Mouse (Mus musculus): ENCODE results near the gene Dctn1. TPM values are rescaled to one million over a fixed set of nuclear protein-coding genes. Genes with fewer than 3 reads are reported as not detected.

The Dctn1 gene
- total RNA-seq, 2 experiments from 2014 or later: 371 to 399 TPM

DNA sequence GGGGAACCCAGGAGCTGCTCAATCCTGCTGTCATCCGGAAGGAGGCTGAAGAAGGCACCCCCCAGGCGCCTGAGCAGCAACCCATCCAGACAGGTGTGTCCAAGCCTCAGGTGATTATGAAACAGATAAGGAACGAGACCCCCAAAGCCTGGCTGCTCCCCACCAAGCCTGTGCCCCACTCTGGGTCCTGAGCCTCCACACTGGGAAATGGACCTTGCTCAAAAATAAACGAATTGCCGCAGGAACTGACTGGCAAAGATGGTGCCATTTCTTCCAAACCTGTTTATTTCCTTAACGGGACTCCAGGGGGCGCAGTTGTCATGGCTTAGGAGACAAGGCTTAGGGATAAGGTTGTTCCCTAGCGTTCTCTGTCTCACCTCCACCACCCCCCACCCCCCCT lies 3.0 kb upstream of the Dctn1 start:
- peak in 1 of 2 experiments; percentile 74 for DNase-seq (ENCODE audit: extremely low spot score in 1 of 2, low spot score in 1 of 2)

DNA sequence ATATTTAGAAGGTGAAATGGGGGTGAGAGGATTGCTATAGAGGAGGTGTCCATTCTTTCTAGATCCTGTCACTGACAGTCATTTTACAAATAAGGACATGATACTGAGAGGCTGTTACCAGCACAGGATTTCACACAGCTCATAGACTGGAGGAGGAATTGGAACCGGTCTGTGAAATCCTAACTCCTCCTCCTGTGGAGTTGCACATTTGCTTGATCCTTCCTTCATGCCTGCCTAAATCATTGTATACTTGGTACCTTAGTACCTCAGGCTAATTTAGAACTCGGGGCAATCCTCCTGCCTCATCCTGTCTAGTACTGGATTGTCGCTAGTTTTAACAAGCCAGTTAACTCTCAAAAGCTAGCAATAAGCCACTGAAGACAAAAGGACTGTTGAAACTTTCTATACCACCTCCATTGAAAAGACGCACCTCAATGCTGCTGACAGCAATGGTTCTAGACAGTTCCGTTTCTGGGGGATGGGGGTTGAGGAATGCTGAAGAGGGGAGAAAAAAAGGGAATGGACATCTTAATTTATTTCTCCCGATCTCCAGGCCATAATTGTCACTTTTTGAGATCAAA lies 604 bp upstream of the Dctn1 start:
- DNase-seq (ENCODE audit: extremely low spot score in 1 of 2, low spot score in 1 of 2): no peak

DNA sequence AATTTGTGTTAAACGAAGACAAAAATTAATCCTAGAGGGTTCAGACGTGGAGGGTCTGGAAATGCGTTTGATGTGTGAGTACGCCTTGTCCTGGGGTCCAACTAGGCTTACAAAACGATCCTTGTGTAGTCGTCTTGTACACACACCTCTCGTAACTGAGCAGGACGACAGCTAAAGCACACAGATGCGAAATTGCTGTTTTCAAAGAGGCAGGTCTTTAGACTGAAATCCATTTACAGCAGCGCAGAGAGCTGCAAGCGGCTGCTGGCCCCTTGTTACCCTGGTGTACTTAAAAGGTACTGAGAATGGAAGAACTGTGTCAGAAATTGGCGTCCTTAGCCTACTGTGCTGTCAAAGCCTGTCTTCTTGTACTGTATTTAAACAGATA lies 517 bp downstream of the Dctn1 start:
- no peak for DNase-seq (ENCODE audit: extremely low spot score in 1 of 2, low spot score in 1 of 2)

DNA sequence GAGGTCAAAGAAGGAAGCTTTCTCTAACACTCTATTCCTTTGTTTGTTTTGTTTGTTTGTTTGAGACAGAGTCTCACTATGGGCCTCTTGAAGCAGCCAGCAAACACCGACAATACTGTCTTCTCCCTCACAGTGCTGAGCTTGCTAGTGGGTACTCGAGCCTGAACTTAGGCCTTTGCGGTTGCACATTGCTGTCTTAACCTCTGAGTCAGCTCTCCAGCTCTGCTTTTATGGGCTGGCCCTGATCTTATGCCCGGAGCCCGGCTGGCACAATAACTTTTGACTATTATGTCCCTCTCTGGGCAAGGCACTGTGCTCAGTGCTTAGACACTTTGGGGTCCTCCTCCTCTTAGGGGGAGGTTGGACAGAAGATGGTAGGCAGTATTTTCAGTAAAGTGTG lies 4.2 kb downstream of the Dctn1 start:
- no peak for DNase-seq (ENCODE audit: extremely low spot score in 1 of 2, low spot score in 1 of 2)

DNA sequence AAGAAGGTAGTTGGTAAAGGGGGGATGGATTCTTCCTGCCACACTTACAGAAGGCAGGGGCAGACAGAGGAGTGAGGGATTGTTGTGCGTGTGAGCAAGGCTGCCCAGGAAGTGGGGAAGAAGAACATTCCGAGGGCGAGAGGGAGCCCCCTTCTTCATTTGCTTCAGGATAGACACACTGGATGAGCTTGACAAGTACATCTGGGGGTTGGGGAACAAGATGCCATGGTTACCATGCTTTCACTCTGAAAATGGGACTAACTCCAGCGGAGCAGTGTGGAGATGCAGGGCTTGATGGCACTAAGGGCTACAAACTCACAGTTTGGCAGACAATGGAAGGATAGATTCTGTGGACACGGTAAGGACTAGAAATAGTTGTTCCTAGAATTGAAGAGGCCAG lies 5.3 kb downstream of the Dctn1 start:
- DNase-seq (ENCODE audit: extremely low spot score in 1 of 2, low spot score in 1 of 2): no peak

DNA sequence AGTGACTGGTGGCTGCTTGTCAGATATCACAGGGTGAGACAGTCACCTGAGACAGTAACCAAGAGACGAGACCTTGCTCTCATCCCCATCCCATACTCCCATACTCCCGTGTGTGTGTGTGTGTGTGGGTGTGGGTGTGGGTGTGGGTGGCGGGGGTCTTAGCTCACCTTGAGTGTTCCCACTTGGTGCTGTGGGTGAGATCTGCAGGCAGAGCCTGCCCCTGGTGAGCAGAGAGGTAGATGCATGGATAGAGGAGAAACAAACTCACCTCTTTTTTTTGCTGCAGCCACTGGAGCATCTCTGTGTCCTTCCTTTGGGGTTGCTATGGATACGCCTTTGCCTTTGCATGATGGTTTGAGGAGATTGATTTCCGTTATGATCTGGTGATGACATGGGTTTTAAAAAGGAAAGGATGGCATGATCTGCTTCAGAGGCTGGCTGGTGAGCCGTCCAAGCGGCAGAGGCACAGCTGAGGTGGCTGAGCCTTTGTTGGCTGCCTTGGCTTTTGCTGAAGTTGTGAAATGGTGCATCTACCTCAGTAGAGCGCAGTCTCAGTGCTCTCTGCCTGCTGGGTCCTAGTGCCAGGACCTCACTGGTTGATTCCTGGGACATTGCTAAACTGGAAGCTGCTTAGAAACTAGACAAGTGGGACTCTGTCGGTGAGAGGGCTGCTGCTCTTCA lies 6.7 kb downstream of the Dctn1 start:
- DNase-seq (ENCODE audit: extremely low spot score in 1 of 2, low spot score in 1 of 2): peak; percentile 54 to 59

DNA sequence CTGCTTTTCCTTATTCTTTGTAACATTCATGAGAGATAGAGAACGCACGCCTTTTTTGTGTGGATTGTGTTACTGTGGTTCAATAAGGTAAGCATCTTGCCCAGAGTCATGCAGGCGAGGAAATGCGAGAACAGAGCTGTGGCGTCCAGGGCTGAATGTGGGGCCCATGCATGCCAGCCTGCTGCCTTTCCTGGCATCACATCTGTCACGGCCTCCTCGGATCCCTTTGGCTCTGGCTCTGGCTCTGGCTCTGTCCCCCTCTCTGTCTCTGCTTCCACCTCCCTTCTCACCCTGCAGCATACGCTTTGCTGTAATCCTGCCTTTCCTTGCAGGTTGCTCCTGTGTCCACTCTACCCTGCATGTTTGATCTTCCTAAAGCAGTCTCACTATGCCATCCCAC lies 10.3 kb downstream of the Dctn1 start:
- DNase-seq (ENCODE audit: extremely low spot score in 1 of 2, low spot score in 1 of 2): no peak

DNA sequence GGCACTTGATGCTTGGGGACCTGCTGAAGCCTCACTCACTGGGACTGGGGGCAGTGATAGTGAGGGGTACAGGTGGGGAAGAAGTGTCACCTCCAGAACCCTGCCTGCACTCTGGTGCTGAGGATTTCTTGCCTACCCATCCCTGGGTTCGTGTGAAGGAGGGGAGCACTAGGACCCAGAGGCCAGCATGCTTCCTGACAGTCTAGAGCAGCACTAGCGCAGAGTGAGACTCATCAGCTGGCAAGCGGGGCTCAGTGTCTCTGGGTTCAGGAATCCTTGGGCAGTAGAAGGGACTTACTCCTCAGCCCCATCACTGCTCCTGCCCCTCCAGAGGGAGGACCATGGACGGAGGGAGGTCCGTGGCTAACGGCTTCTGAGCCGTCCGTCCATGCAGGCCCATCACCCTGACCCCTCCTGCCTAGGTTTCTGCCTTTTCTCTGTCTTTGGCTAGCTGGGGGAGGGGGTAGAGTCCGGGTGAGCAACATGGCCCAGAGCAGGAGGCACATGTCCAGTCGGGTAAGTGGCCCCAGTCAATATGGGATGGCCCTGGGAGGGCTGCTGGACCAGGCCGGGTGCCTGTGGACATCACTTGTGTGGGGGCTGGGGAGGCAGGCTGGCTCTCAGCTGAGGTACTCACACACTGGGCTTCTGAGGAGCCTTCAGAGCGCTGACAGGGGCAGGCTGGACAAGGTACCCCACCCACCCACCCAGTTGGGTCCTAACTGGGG lies 13.8 kb downstream of the Dctn1 start:
- peak in 1 of 2 experiments; percentile 68 for DNase-seq (ENCODE audit: extremely low spot score in 1 of 2, low spot score in 1 of 2)

DNA sequence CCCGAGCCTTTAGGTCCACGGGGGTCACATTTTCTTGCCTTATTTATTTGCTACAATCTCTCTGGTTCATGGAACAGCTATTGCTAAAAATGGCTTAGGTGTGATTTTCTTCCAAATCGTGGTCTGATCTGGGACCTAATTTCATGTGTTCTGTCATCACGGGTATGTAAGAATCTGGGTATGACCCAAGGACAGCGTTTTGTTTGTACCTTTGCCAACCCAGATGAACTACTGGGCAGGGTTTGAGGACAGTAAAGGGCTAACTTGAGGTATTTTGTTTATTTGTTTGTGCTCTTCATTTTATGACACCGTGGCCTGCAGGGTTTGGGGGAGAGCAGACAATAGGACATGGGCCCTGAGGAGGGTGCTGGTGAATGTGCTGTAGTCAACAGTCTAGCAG lies 14.9 kb downstream of the Dctn1 start:
- no peak for DNase-seq (ENCODE audit: extremely low spot score in 1 of 2, low spot score in 1 of 2)

DNA sequence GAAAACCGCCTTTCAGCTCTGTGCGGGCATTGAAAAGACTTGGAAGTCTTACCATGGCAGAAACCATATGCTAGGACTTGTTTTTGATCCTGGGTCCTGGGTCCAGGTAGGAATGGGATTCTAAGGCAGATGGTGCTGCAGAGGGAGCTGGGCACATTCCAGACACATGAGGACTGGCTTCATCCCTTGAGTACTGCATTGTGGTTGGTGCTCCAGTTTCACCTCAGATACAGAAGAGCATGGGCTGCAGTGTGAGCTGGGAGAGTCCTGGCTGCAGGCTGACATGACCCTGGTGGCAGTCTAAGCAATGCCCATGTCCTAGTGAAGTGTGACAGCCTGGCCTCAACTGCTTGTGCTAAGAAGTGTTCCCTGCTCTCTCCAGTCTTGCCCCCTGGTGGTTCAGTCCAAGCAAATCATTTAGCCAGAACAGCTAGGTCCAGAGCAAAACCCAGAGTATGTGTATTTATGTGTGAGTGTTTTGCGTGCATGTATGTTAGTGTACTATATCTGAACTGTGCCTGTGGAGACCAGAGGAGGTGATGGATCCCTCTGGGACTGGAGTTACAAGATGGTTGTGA lies 19.2 kb downstream of the Dctn1 start:
- no peak for DNase-seq (ENCODE audit: extremely low spot score in 1 of 2, low spot score in 1 of 2)

DNA sequence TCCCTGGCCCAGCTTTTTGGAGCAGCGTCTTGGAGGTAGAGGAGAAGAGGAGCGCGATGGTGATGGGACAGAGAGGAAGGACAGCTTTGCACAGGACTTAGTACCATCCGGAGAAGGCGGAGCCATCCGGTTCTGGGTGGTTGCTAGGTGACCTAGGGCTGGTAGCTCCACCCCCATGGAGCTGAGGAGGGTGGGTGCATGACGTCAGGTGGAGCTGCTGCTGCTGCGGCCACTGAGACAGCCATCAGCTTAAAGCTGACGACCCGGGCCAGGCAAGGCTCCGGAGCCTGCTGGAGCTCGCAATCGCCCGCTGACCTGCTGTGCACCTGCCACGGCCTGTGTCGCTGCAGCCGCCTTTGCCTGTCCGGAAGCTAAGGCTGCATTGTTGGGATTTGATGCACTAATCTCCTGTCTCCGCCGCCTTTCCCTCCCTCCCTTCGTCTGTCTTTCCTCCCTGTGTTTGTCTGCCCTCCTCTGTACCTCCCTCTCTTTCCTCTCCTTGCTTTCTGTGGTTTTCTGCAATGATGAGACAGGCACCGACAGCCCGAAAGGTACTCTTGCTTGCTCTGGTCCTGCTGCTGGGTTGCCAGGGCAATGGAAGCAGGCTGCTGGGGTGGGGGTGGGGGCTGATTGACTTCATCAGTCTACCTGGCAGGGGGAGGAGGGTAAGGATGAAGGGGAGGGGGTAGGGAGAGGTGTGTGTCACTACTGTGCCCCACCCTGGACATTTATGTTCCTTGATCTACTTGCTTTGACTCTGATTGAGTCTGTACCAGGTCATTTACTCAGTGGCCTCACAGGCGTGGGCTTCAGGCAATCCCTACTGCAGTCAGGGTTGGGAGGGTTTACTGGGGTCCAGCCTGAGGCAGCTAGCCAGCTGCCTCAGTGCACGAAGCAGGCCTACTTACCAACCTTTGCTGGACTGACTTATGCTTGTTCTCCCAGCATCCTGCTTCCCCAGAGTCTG lies 20.5 kb downstream of the Dctn1 start:
- peak; percentile 71 to 72 for DNase-seq (ENCODE audit: extremely low spot score in 1 of 2, low spot score in 1 of 2)

DNA sequence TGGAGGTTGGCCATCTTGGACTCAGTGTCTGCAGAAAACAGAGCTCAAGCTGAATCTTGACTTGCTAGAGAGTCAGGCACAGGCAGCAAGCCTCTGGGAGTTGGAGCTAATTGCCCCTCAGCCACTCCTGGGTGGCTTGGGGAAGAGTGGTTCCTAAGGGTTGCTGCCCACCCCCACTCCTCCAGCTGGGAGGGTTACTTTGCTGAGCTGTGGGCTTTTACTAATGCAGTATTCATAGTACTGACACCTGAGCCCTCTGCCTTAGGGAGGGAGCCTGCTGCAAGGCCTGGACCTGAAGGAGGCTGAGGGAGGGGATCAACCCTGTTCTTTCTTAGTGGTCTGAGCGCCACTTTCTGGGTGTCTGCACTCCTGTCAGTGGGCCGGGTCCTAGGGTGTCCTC lies 21.2 kb downstream of the Dctn1 start:
- no peak for DNase-seq (ENCODE audit: extremely low spot score in 1 of 2, low spot score in 1 of 2)

DNA sequence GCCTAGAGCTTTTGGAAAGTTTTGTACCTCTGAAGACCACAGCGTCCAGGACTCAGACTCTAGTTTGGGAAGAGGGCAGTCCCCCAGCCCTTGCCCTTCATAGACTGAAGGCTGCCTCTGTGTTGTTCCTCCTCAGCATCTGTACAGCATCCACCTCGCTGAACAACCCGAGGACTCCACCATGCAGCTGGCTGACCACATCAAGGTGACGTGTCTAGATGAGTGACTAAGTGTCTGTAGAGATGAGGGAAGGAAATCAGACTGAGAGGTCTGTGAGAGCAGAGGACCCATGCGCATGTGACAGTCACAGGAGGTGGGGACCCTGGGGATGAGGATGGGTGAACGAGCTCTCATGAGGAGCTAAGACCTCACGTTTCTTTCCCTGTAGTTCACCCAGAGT lies 27.9 kb downstream of the Dctn1 start:
- DNase-seq (ENCODE audit: extremely low spot score in 1 of 2, low spot score in 1 of 2): no peak

DNA sequence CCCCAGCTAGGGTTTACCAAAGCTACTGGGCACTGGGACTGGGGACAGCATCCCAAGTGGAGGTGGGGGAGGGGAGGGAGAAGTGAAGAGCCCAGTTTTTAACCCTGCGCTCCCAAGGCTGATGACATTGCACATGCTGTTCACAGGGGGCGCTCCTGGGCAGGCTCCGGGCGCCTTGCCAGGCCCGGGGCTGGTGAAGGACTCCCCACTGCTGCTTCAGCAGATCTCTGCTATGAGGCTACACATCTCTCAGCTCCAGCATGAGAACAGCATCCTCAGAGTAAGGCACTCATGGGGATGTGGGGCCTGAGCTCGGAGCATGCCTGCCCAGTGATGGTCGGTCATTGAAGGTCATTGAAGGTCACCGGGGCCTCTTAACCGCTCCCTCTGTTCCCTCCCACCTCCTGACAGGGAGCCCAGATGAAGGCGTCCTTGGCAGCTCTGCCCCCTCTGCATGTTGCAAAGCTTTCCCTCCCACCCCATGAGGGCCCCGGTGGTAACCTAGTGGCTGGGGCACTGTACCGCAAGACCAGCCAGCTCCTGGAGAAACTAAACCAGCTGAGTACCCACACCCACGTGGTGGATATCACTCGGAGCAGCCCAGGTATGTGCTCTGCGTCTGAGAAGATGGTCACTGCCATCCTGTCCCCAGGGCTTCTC lies 31.8 kb downstream of the Dctn1 start:
- peak; percentile 64 to 69 for DNase-seq (ENCODE audit: extremely low spot score in 1 of 2, low spot score in 1 of 2)

DNA sequence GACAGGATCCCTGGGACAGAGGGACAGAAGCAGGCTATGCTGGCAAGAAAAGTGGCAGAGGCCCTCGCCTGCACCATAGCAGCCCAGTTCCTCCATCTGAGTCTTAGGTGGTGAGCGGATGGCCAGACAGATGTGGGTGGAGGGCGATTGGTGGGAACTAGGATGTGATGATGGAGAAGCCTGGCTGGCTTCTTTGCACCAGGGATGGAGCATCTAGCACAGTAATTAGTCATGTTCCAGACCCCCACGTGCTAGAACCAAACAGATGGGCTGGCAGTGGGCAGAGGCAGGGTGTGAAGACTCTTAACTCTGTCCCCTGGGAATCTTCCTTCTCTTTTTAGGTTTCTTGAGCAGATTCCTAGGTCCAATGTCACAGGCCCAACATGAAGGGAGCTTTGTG lies 37.6 kb downstream of the Dctn1 start:
- peak in 1 of 2 experiments; percentile 7 for DNase-seq (ENCODE audit: extremely low spot score in 1 of 2, low spot score in 1 of 2)

DNA sequence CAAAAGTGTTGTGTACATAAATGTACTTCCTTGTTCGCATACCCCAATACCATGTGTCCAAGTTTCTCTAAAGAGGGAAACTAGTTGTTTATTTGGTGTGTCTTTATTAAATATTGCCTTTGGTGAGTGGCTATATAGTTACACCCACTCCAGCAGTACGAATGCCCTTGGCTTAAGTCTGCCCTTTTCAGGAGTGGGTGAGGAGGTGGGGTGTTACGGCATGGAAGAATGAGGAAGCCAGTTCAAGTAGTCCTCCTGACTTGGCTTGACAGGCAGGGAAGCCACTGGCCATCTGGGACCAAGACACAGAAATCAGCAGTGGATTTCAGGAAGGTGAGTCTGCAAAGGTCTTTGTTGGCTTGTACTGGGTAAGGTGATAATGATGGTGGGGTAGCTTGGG lies 40.1 kb downstream of the Dctn1 start:
- DNase-seq (ENCODE audit: extremely low spot score in 1 of 2, low spot score in 1 of 2): no peak

DNA sequence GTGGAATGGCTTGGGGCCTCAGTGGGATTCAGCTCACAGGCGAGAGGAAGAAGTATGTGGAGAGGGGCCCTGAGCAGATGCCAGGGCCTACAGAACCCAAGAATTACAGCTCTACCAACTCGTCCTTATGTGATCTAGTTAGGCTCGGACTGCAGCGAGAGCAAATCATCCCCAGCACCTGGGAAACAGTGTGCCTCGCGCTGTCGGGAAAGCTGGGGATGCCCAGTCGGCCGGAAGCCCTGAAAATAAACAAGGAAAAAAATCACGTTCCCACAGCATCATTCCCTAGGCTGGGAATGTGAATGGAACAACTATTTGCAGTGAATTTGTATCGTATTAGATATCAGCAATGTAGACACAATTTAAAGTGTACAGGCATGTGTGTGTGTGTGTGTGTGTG lies 40.6 kb downstream of the Dctn1 start:
- no peak for DNase-seq (ENCODE audit: extremely low spot score in 1 of 2, low spot score in 1 of 2)

DNA sequence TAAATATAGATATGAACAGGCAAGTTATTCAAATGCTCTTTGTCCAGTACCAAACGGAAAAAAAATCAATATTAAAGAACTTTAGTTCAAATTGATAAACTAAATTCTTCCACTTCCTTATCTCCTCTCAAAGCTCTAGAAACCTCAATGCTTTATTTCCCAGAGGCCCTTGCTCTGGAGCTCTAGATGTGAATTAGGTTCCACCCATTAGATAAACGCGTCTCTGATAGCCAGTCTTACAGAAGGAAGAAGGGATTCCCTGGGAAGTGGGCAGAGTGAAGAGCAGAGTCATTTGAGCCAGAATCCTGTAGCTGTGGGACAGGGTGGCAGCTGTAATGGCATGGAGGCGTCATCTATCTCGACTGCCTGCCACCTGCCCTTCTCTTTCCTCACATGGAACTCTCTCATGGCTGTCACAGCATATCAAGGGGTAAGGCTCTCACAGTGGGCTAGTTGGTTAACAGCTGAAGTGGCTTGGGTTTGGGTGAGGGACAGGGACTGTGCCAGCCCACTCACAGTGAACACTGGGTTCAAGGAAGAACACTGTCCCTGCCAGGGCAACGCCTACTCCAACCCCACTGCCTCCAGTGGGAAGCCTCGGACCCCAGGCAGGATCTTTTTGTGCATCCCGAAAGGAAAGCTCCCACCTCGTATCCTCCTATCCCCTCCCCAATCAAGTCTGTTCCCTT lies 41.8 kb downstream of the Dctn1 start:
- DNase-seq (ENCODE audit: extremely low spot score in 1 of 2, low spot score in 1 of 2): no peak

DNA sequence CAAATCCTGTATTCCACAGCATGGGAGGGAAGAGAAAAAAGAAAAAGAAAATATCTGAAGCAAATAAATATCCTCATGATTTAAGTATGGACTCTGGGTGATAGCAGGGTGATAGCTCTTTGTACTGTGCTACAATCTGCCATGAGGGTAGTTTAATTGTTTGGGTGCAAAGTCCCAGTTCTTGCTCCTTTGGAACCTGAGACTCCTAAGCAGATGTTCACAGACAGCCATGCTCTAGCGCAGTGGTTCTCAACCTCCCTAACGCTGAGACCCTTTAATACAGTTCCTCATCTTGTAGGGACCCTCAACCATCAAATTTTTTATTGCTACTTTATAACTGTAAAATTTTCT lies 42.3 kb downstream of the Dctn1 start:
- DNase-seq (ENCODE audit: extremely low spot score in 1 of 2, low spot score in 1 of 2): no peak
